Mouse (Mus musculus): ENCODE results near the gene Sumo2.

Sumo2 gene

DNA sequence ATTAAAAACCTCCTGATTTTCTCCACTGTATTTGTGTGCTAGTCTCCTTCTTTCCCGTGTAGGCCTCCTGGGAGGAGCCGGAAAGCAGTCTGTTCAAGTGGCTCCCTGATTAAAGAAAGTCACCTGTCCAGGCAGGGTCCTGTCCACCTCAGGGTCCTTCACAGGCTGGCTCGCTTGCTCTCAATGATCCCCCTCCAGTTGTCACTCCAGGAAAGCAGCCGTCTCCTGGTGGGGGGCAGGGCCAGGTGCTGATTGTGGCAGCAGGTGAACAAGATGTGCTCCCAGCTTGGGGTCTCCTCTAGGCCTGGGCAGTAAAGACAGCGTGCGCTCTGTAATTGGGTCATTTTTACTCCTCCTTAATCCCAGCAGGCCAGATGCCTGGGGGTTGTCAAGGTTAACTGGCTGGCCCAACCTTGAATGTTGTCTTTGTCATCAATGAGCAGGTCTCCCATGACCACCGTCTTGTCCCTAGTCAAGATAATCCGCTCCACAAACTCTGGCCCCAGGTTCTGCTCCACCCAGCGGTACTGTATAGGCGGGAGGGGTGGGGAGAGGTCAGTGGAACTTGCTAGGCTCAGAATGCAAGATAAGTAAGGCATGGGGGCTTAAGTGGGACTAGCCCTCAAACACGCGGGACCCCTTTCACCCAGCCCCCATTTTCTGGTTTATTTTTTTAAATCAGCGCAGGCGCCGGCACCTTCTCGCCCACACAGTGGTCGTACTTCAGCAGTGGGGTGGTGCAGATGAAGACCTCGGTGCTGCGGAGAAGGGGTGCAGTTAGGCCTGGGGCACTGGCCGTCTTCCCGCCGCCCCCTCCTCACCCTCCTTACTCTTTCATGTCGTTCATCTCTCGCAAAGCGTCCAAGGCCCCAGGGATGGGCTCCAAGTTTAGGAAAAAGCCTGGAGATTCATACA, 45.4 kb downstream of the Sumo2 start:
- in situ Hi-C loops (cut with MboI; ENCODE audit: unreplicated experiment in 2 of 2) = no loop called here

DNA sequence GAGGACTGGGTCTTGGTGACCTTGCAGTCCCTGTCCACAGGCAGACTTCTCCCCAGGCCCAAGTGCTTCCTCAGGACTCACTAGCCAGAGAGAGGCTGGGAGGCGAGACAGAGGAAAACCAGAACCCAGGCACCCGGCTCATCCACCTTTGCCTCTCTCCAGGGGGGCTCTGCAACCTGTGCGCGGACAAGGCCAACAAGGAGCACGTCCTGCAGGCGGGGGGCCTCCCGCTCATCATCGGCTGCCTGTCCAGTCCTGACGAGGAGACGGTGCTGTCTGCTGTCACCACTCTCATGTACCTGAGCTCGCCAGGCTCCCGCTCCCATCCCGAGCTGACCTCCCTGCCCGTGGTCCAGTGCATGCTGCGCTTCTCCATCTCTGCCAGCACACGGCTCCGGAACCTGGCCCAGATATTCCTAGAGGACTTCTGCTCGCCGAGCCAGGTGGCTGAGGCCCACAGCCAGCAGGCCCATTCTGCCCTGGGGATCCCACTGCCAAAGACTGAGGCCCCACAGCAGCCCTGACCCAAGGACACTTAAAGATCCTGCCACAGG, 47.4 kb downstream of the Sumo2 start:
- in situ Hi-C loops (cut with MboI; ENCODE audit: unreplicated experiment in 2 of 2) = loop anchor here (5.0 to 10.0 kb wide), 3 partner anchors 46 to 124 kb away; partner anchors contain the start of genes Sumo2 (in 2 of the 2) and Mif4gd (in 1 of the 2)

DNA sequence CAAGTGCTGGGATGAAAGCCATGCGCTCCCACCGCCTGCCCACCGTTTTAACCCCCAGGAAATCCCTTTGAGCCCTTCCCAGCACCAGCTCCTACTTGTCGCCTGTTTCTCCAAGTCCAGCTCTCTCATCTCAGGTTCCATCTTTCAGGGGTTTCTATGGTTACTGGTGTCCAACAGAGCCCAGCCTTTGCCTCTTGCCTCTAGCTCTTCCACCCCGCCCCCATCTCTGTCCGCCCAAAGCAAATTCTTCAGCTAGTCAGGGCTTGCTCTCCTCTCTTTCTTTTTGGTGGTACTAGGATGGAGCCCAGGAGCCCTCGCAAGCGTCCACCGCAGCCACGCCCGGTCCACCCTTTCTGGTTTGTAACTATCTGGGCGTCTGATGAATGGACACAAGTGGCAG, 50.9 kb downstream of the Sumo2 start:
- in situ Hi-C loops (cut with MboI; ENCODE audit: unreplicated experiment in 2 of 2) = loop anchor here (5.0 to 10.0 kb wide), 3 partner anchors 50 to 127 kb away; partner anchors contain the start of genes Sumo2 (in 2 of the 2) and Mif4gd (in 1 of the 2)

DNA sequence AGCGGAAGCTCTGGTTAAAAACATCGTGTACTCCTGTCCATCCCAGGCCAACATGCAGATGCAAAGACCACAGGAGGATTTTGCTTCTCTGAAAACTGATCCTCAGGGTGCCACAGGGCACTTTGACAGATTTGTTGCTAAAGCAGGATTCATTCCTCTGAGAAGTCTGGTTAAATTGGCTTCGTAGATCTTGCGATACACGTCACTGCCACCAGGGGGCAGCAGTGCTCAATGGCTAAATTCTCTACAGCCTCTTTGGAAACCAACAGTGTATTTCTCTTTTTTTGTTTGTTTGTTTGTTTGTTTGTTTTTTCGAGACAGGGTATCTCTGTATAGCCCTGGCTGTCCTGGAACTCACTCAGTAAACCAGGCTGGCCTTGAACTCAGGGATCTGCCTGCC, 52.4 kb downstream of the Sumo2 start:
- in situ Hi-C loops (cut with MboI; ENCODE audit: unreplicated experiment in 2 of 2) = loop anchor here (5.0 to 10.0 kb wide), 4 partner anchors 51 to 329 kb away; partner anchors contain the start of genes Caskin2 (in 2 of the 2), Tsen54 (in 2 of the 2), Mif4gd (in 1 of the 2) and Sumo2 (in 1 of the 2)

DNA sequence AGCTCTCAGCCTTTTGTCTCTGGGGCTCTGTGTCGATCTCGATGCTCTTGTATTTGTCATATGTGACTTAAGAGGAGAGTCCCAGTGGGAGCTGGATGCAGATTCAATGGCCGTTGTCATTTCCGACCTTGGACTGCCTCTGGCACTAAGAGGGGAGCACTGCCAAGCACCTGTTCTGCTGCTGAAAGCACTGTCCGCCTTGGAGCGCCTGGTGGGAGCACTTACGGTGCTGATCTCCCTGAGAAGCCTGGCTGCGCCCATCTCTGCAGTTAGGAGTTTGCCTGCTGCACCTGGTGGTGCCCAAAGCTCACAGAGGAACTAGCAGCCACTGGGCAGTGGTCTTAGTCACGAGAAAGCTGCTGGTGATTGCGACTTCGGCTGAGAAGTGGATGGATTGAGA, 52.8 kb downstream of the Sumo2 start:
- in situ Hi-C loops (cut with MboI; ENCODE audit: unreplicated experiment in 2 of 2) = loop anchor here (5.0 to 10.0 kb wide), 4 partner anchors 52 to 329 kb away; partner anchors contain the start of genes Caskin2 (in 2 of the 2), Tsen54 (in 2 of the 2), Mif4gd (in 1 of the 2) and Sumo2 (in 1 of the 2)

DNA sequence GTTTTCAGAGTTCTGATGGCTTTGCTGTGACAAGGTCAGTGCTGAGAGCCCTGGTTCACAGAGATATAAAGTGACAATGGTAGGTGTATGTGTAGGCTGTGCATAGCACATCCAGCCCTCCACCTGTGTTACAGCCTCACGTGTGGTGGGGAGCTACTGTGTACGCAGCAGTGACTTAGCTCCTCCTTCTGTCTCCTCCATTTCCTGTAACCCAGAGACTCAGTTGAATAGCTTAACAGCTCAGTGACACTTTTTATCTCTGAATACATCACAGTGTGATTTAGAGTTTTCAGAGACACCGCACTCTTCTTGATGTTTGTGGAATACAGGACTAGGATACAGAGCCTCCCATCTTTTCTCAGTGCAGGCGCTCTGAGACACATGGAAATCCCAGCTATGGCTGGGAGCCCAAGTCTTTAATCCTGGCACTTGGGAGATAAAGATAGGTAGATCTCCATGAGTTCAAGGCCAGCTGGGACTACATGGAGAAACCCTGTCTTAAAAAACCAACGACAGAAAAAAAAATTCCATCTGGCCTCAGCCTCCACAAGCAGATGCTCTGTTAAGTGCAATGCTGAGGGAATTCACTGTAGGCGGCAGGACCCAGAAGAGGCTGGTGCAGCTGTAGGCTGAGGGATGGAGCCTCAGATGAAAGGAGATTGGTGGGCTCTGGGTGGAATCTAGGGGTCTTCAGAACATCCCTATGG, 54.4 kb downstream of the Sumo2 start:
- in situ Hi-C loops (cut with MboI; ENCODE audit: unreplicated experiment in 2 of 2) = loop anchor here (5.0 to 10.0 kb wide), 4 partner anchors 53 to 331 kb away; partner anchors contain the start of genes Caskin2 (in 2 of the 2), Tsen54 (in 2 of the 2), Mif4gd (in 1 of the 2) and Sumo2 (in 1 of the 2)

DNA sequence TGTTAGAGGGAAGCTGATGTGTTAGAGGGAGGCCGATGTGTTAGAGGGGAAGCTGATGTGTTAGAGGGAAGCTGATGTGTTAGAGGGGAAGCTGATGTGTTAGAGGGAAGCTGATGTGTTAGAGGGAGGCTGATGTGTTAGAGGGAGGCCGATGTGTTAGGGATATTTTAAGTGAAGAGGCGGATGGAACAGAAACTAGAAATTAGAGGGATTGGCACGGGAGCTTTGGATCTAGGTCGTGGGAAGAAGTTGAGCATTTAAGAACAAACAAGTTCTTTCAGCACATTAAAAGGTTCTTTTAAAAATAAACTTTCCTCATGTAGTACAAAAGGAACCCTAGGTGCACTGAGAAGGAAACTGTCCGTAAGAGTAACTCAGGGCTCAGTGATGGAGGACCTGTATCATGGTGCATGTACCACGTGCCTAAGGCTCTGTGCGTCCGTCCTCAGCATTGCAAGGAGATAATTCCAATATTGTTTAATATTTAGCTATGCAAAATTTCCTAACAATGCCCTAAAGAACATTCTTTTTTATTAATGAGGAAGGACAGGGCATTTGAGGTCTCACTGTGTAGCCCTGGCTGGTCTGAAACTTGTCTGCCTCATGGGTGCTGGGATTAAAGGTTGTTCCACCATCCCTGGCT, 57.7 kb downstream of the Sumo2 start:
- in situ Hi-C loops (cut with MboI; ENCODE audit: unreplicated experiment in 2 of 2) = loop anchor here in 1 of 2 experiments (10.0 kb wide), 1 partner anchor 314 kb away; the partner anchor contains the start of gene Slc9a3r1

DNA sequence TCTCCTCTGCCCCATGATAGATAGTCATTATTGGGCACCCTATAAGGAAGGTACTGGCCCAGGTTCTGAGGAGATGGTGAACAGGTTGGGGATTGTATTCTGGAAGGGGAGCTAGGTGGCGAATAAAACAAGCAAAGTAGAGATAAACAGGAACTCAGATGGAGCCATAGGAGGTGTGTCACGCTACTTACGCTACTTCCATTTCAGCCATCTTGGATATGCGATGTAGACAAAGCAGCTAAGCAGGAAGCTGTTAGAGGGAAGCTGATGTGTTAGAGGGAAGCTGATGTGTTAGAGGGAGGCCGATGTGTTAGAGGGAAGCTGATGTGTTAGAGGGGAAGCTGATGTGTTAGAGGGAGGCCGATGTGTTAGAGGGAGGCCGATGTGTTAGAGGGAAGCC, 58.7 kb downstream of the Sumo2 start:
- in situ Hi-C loops (cut with MboI; ENCODE audit: unreplicated experiment in 2 of 2) = loop anchor here in 1 of 2 experiments (10.0 kb wide), 1 partner anchor 313 kb away; the partner anchor contains the start of gene Slc9a3r1

DNA sequence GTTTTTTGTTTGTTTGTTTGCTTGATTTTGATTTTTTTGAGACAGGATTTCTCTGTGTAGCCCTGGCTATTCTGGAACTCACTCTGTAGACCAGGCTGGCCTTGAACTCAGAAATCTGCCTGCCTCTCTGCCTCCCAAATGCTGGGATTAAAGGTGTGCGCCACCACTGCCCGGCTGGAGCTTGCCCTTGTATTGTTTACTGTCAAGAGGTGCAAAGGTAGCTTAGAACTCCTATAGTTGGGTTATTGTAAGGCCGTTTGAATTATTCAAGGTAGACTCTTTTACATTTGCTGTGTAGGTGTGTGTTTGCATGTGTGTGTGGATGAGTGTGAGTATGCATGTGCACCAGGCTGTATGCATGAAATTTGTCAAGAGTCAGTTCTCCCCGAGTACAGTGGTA, 59.4 kb downstream of the Sumo2 start:
- in situ Hi-C loops (cut with MboI; ENCODE audit: unreplicated experiment in 2 of 2) = loop anchor here in 1 of 2 experiments (10.0 kb wide), 1 partner anchor 312 kb away; the partner anchor contains the start of gene Slc9a3r1

DNA sequence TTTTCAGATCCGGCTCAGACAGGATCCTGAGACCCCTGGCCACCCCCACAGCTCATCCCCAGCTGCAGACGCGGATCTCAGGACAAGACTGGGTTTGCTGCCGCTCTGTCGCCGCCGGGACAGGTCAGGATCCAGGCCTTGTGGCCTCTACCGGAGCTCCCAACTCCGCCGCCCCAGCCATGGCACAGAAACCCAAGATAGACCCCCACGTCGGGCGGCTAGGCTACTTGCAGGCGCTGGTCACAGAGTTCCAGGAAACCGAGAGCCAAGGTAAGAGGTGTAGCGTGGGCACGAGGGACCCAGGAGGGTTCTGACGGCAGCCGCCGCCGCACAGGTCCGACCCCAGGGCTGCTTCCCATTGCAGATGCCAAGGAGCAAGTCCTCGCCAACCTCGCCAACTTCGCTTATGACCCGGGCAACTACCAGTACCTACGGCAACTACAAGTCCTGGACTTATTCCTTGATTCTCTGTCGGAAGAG, 60.3 kb downstream of the Sumo2 start:
- in situ Hi-C loops (cut with MboI; ENCODE audit: unreplicated experiment in 2 of 2) = loop anchor here in 1 of 2 experiments (10.0 kb wide), 1 partner anchor 311 kb away; the partner anchor contains the start of gene Slc9a3r1

DNA sequence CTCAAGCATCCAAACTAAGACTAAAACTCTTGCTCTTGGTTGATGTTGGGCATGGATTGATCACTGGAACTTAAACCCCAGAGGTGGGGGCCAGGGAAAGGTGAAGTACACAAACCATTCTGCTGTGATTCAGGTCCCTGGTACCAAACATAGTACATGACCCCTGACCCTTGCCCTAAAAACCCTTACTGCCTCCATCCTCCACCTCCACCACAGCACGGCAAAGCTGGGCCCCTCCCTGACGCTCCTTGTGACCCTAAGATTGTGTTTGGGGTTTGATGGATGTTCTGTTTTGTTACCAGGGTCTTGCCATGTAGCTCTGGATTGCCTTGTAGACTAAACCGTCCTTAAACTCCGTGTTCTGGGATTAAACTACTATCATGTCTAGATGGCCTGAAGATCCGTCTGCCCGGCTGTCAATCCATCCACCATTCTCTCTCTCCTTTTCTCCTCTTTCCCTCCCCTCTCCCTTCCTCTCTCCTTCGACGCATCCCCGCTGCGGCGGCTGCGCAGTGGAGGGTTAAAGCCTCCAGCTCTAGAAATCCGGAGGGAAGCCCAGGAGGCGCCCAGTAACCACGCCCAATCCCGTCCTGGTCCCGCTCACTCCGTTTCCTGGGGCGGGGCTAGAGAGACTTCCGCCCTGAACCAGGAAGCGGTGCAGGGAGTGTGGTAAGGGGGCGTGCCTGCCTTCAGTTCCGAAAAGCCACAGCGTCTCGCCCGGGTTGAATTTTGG, 60.9 kb downstream of the Sumo2 start, which contains the start of gene Armc7:
TSS of gene Armc7 (plus strand) at position 643 of the 733 bp plus-strand sequence.
- in situ Hi-C loops (cut with MboI; ENCODE audit: unreplicated experiment in 2 of 2) = loop anchor here in 1 of 2 experiments (10.0 kb wide), 1 partner anchor 310 kb away; the partner anchor contains the start of gene Slc9a3r1

DNA sequence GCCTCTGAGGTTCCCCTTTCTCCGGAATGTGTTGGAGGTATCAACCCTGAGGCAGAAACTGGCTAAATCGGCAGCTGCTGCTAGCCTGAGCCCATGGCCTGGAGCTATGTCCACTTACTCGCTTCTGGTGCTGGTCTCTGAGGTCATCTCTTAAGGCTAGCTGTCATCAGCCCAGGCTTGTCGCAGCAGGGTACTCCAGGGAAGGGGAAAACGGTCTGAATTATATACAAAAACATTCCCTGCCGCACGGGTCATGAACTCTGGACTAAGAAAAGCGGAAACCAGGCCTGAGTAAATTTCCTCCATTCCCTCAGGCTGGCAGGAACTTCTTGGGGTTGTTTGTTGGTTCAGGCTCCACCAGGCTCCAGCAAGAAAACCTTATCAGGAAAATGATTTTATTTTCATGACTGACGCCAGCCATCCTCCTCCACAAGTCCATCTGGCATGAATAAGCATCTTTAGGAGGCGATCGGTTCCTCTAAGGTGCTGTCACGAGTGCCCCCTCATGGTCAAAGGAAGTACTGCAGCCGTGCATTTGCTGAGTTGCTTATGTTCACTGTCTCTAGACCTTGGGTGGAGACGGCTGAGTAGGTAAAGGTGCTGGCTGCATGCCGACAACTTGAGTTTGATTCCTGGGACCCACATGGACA, 62.3 kb downstream of the Sumo2 start:
- in situ Hi-C loops (cut with MboI; ENCODE audit: unreplicated experiment in 2 of 2) = loop anchor here (5.0 to 10.0 kb wide), 5 partner anchors 41 to 309 kb away; partner anchors contain the start of gene Slc9a3r1 (in 1 of the 2)
